Mouse (Mus musculus) liver, adult 2 months (tissue): ENCODE results near the gene Flnb.

Experiments used
- CTCF ChIP-seq: fragments of 200-500 bp; IDR thresholded peaks from 2 replicates; pipeline ENCODE4 v1.5.1; 2011; ENCODE audit warnings: low read depth, low read length, control low read depth
- POLR2A ChIP-seq: fragments of 200-500 bp; IDR thresholded peaks from 2 replicates; pipeline ENCODE4 v1.6.1; 2011; ENCODE audit warnings: low read length, control low read depth; ENCODE audit not compliant: insufficient read depth; ENCODE audit errors: extremely low read depth

- TF ChIP-seq CTCF: no peak
- TF ChIP-seq POLR2A: no peak
Observed at GRCm38 (mm10) chr14:7977471-7977870, 159.7 kb downstream of the Flnb start.
